Mouse (Mus musculus) embryonic facial prominence, embryonic 13.5 days (tissue): ENCODE data around the gene Prcd. TPM values are rescaled to one million over a fixed set of nuclear protein-coding genes. Genes with fewer than 3 reads are reported as not detected.

Experiments used
- ATAC-seq: fragments of 200-750 bp; cut with Nextera tagmentation; 2 replicates; pipeline ENCODE4 v1.8.0; 2017; ENCODE audit warnings: low read depth; ENCODE audit not compliant: insufficient number of reproducible peaks, insufficient read depth, low FRiP score, low TSS enrichment
- H3K27ac ChIP-seq: fragments of 300-500 bp; sonication (generic); 2 replicates; pipeline ENCODE4 v1.5.1; 2015; ENCODE audit warnings: moderate library complexity, mild to moderate bottlenecking, inconsistent platforms
- H3K27me3 ChIP-seq: fragments of 300-500 bp; sonication (generic); 2 replicates; pipeline ENCODE4 v1.6.1; 2015; ENCODE audit warnings: mild to moderate bottlenecking, inconsistent platforms
- H3K36me3 ChIP-seq: fragments of 300-500 bp; sonication (generic); 2 replicates; pipeline ENCODE4 v1.6.1; 2015; ENCODE audit warnings: mild to moderate bottlenecking, inconsistent platforms
- H3K4me1 ChIP-seq: fragments of 300-500 bp; sonication (generic); 2 replicates; pipeline ENCODE4 v1.6.1; 2015; ENCODE audit warnings: inconsistent platforms
- H3K4me2 ChIP-seq: fragments of 300-500 bp; sonication (generic); 2 replicates; pipeline ENCODE4 v1.6.1; 2015; ENCODE audit warnings: moderate library complexity, mild to moderate bottlenecking, inconsistent platforms
- H3K4me3 ChIP-seq: fragments of 300-500 bp; sonication (generic); 2 replicates; pipeline ENCODE4 v1.5.1; 2015; ENCODE audit warnings: mild to moderate bottlenecking, inconsistent platforms
- H3K9ac ChIP-seq: fragments of 300-500 bp; sonication (generic); 2 replicates; pipeline ENCODE4 v1.6.1; 2015; ENCODE audit warnings: mild to moderate bottlenecking, inconsistent platforms
- H3K9me3 ChIP-seq: fragments of 300-500 bp; sonication (generic); 2 replicates; pipeline ENCODE4 v1.6.1; 2016; ENCODE audit warnings: inconsistent platforms
- WGBS: fragments of 180-500 bp; shearing (Covaris S2); methylation state at CpG from one replicate; pipeline ENCODE4 v1.1.7; 2015; ENCODE audit warnings: mixed read lengths; 5-methylcytosine and 5-hydroxymethylcytosine counted together
- polyA plus RNA-seq: library from polyadenylated mRNA; unstranded; fragments of >200 nt; fragmentation: Nextera tagmentation; extraction: Ambion mirVana; gene quantifications from 2 replicates; pipeline ENCODE4 v1.2.1, GENCODE M21; 2015

Prcd gene
- polyA plus RNA-seq, 1 experiment from 2014 or later = 0.80 TPM

- Histone ChIP-seq H3K4me2 (no peak overlapping the region), H3K27me3 (peaks cover 5% of the 10 kb centered on the region; the same call in 1 of the 2 replicates), H3K4me3 (no peak overlapping the region), H3K36me3 (no peaks in the 10 kb centered on the region), H3K27ac (no peak overlapping the region), H3K9me3 (no peaks in the 10 kb centered on the region), H3K4me1 (peaks cover 42% of the 10 kb centered on the region), H3K9ac (no peak overlapping the region)
- 86% methylated on average over 7 of the region's 7 CpGs for WGBS
- no peak for ATAC-seq
Observed at GRCm38 (mm10) chr11:116618666-116619065, 34.7 kb upstream of the Prcd start.

GRCm38 (mm10) chr11:116619156-116619555 lies 34.2 kb upstream of the Prcd start:
- H3K9me3 ChIP-seq = no peaks in the 10 kb centered on the region
- no peak overlapping the region for H3K9ac ChIP-seq
- no peak overlapping the region for H3K4me2 ChIP-seq
- H3K4me3 ChIP-seq = no peak overlapping the region
- peaks cover 42% of the 10 kb centered on the region for H3K4me1 ChIP-seq
- no peaks in the 10 kb centered on the region for H3K36me3 ChIP-seq
- WGBS = 77% methylated on average over 7 of the region's 7 CpGs
- no peak overlapping the region for H3K27ac ChIP-seq
- peaks cover 5% of the 10 kb centered on the region; the same call in 1 of the 2 replicates for H3K27me3 ChIP-seq
- ATAC-seq = no peak

GRCm38 (mm10) chr11:116619561-116619960 lies 33.8 kb upstream of the Prcd start:
- Histone ChIP-seq H3K9me3 (no peaks in the 10 kb centered on the region), H3K27ac (no peak overlapping the region), H3K4me3 (no peak overlapping the region), H3K4me1 (peaks cover 44% of the 10 kb centered on the region), H3K36me3 (no peaks in the 10 kb centered on the region), H3K27me3 (peaks cover 8% of the 10 kb centered on the region; the same call in 1 of the 2 replicates), H3K4me2 (no peak overlapping the region), H3K9ac (no peak overlapping the region)
- ATAC-seq = no peak
- WGBS = 80% methylated on average over 8 of the region's 8 CpGs

GRCm38 (mm10) chr11:116620073-116620472 lies 33.3 kb upstream of the Prcd start:
- ATAC-seq = no peak
- no peak overlapping the region for H3K4me2 ChIP-seq
- H3K36me3 ChIP-seq = no peaks in the 10 kb centered on the region
- WGBS = 43% methylated on average over 9 of the region's 9 CpGs
- H3K9me3 ChIP-seq = no peaks in the 10 kb centered on the region
- peaks cover 13% of the 10 kb centered on the region; the same call in 1 of the 2 replicates for H3K27me3 ChIP-seq
- H3K4me3 ChIP-seq = no peak overlapping the region
- no peak overlapping the region for H3K9ac ChIP-seq
- H3K27ac ChIP-seq = no peak overlapping the region
- H3K4me1 ChIP-seq = peaks cover 47% of the 10 kb centered on the region

GRCm38 (mm10) chr11:116620559-116621253 lies 32.6 kb upstream of the Prcd start:
- 72% methylated on average over 10 of the region's 10 CpGs for WGBS
- Histone ChIP-seq H3K27me3 (peaks cover 14% of the 10 kb centered on the region; the same call in 1 of the 2 replicates), H3K4me1 (peaks cover 46% of the 10 kb centered on the region), H3K4me2 (no peak overlapping the region), H3K27ac (no peak overlapping the region), H3K36me3 (no peaks in the 10 kb centered on the region), H3K9me3 (no peaks in the 10 kb centered on the region), H3K9ac (0 out of 2 replicates have a peak overlapping the region, but pooled peaks have one; percentile 21), H3K4me3 (no peak overlapping the region)
- ATAC-seq = no peak

GRCm38 (mm10) chr11:116621258-116621704 lies 32.1 kb upstream of the Prcd start:
- no peak overlapping the region; the same call in 1 of the 2 replicates for H3K4me2 ChIP-seq
- WGBS = 34% methylated on average over 6 of the region's 6 CpGs
- ATAC-seq = no peak
- no peaks in the 10 kb centered on the region for H3K9me3 ChIP-seq
- H3K4me1 ChIP-seq = peaks cover 40% of the 10 kb centered on the region
- no peak overlapping the region for H3K27ac ChIP-seq
- peaks cover 14% of the 10 kb centered on the region; the same call in 1 of the 2 replicates for H3K27me3 ChIP-seq
- 0 out of 2 replicates have a peak overlapping the region, but pooled peaks have one; percentile 21 for H3K9ac ChIP-seq
- H3K36me3 ChIP-seq = no peaks in the 10 kb centered on the region
- no peak overlapping the region for H3K4me3 ChIP-seq

- no peaks in the 10 kb centered on the region for H3K9me3 ChIP-seq
- no peak overlapping the region for H3K27ac ChIP-seq
- peaks cover 39% of the 10 kb centered on the region for H3K4me1 ChIP-seq
- H3K4me2 ChIP-seq = peak overlapping the region; percentile 88
- ATAC-seq = no peak
- 5% methylated on average over 40 of the region's 40 CpGs for WGBS
- peak overlapping the region; percentile 61 for H3K4me3 ChIP-seq
- H3K36me3 ChIP-seq = no peaks in the 10 kb centered on the region
- peak overlapping the region; percentile 76 for H3K9ac ChIP-seq
- peaks cover 14% of the 10 kb centered on the region; the same call in 1 of the 2 replicates for H3K27me3 ChIP-seq
Observed at GRCm38 (mm10) chr11:116623281-116624124, 29.8 kb upstream of the Prcd start.

- no peaks in the 10 kb centered on the region for H3K36me3 ChIP-seq
- peaks cover 37% of the 10 kb centered on the region for H3K4me1 ChIP-seq
- no peak for ATAC-seq
- H3K27ac ChIP-seq = no peak overlapping the region
- H3K27me3 ChIP-seq = peaks cover 14% of the 10 kb centered on the region; the same call in 1 of the 2 replicates
- peak overlapping the region; percentile 88 for H3K4me2 ChIP-seq
- H3K9ac ChIP-seq = peak overlapping the region; percentile 76
- H3K9me3 ChIP-seq = no peaks in the 10 kb centered on the region
- peak overlapping the region; percentile 61 for H3K4me3 ChIP-seq
- WGBS = 12% methylated on average over 42 of the region's 42 CpGs
Observed at GRCm38 (mm10) chr11:116624131-116624832, 29.1 kb upstream of the Prcd start.

- Histone ChIP-seq H3K36me3 (no peaks in the 10 kb centered on the region), H3K9ac (no peak overlapping the region), H3K27me3 (peaks cover 14% of the 10 kb centered on the region; the same call in 1 of the 2 replicates), H3K4me2 (no peak overlapping the region), H3K9me3 (no peaks in the 10 kb centered on the region), H3K4me1 (peaks cover 28% of the 10 kb centered on the region), H3K4me3 (no peak overlapping the region), H3K27ac (no peak overlapping the region)
- ATAC-seq = no peak
- 76% methylated on average over 17 of the region's 17 CpGs for WGBS
Observed at GRCm38 (mm10) chr11:116625081-116626000, 28.0 kb upstream of the Prcd start.

GRCm38 (mm10) chr11:116626299-116627071 lies 26.8 kb upstream of the Prcd start, which contains the start of gene Rhbdf2:
Gene Rhbdf2, minus strand, starts transcription at chr11:116627019.
- no peak within 1 kb of the TSS for H3K4me2 ChIP-seq
- no peaks in the 10 kb centered on the region for H3K9me3 ChIP-seq
- peaks cover 14% of the 10 kb centered on the region; the same call in 1 of the 2 replicates for H3K27me3 ChIP-seq
- 67% methylated on average over 10 of the region's 10 CpGs for WGBS
- H3K4me1 ChIP-seq = peaks cover 17% of the 10 kb centered on the region
- no peak within 1 kb of the TSS for H3K9ac ChIP-seq
- H3K36me3 ChIP-seq = no peaks in the 10 kb centered on the region
- H3K4me3 ChIP-seq = no peak within 1 kb of the TSS
- no peak for ATAC-seq
- H3K27ac ChIP-seq = no peak within 1 kb of the TSS
